Mouse (Mus musculus): ENCODE results near the gene Med26. TPM values are rescaled to one million over a fixed set of nuclear protein-coding genes. Genes with fewer than 3 reads are reported as not detected.
A peak's percentile ranks its signal among the peaks of the same experiment; 100 is the strongest.

Med26 gene
- polyA plus RNA-seq, 1 experiment from 2014 or later: 11.4 TPM

DNA sequence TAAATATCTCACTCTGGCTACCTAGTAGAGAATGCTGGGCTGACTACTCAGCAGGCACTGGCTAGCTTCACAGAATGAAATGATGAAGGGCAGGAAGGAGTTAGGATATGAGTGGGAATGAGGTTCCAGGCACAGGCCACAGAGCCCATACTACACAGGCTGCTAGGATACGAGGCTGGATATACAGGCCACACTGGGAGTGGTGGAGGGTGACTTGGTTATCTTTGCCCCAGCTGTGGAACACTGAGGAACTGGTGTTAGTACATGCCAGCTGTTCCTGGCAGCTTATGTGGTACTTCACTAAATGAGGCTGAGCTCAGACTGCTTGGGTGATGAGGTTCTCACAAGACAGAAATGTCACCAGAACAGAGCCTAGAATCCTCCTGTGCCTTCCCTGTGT, 34.9 kb downstream of the Med26 start:
- Histone ChIP-seq H3K9ac (replicated peaks; ENCODE audit: low read depth, low read length) (no peak overlapping the region), H3K9me3 (ENCODE audit: control insufficient read depth, low read length) (no peaks in the 10 kb centered on the region), H3K27me3 (ENCODE audit: control insufficient read depth, insufficient read depth, low read length) (no peaks in the 10 kb centered on the region), H3K4me3 (ENCODE audit: low read depth, low read length) (no peak overlapping the region), H3K4me2 (ENCODE audit: low read depth, low read length) (no peak overlapping the region), H3K4me1 (ENCODE audit: control insufficient read depth, insufficient read depth, low read length) (no peaks in the 10 kb centered on the region), H3K36me3 (ENCODE audit: control insufficient read depth, insufficient read depth, low read length) (no peaks in the 10 kb centered on the region), H3K27ac (ENCODE audit: low read depth, low read length) (no peak overlapping the region)
- WGBS: 91% methylated on average over 1 of the region's 1 CpGs
- ATAC-seq (ENCODE audit: low read depth): no peak

DNA sequence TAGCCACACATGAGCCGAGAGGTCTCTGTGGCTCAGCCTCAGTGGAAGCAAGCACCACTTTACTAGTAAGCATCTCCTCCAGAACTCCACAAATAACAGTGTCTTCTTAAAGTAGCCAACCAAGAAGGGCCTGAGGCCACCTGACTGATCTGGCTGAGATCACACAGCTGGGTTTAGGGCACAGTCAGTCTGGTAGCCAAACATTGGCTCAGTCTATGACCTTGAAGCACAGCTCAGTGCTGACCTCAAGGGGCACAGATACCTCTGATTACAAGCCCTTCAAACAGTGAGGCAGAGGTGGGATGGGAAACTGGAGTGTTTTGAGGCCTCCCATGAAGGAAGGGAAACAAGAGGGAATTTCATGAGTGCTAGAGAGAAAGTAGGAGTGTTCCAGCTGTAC, 35.4 kb downstream of the Med26 start:
- 86% methylated on average over 1 of the region's 1 CpGs for WGBS
- no peaks in the 10 kb centered on the region for H3K9me3 ChIP-seq (ENCODE audit: control insufficient read depth, low read length)
- H3K4me3 ChIP-seq (ENCODE audit: low read depth, low read length): no peak overlapping the region
- H3K36me3 ChIP-seq (ENCODE audit: control insufficient read depth, insufficient read depth, low read length): no peaks in the 10 kb centered on the region
- H3K27ac ChIP-seq (ENCODE audit: low read depth, low read length): no peak overlapping the region
- H3K27me3 ChIP-seq (ENCODE audit: control insufficient read depth, insufficient read depth, low read length): no peaks in the 10 kb centered on the region
- no peaks in the 10 kb centered on the region for H3K4me1 ChIP-seq (ENCODE audit: control insufficient read depth, insufficient read depth, low read length)
- no peak for ATAC-seq (ENCODE audit: low read depth)
- no peak overlapping the region for H3K4me2 ChIP-seq (ENCODE audit: low read depth, low read length)
- H3K9ac ChIP-seq (replicated peaks; ENCODE audit: low read depth, low read length): no peak overlapping the region

DNA sequence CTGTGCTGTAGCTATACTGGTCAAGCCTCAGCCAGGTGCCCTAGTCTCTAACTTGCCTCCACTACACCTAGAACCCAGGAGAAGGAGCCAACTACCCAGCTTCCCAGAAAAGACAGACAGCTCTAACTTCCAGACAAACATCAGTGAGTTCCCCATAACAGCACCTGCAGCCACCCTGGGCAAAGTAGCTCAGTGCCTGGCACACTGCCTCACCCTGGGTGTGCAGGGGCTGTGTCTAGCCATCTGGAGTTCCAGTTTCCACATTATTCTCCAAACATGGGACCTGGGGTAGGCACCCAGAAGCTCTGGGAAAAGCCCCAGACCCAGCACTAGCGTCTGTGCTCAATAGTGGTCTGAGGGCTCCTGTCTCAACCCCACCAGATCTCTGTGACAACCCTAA, 40.6 kb downstream of the Med26 start:
- no peak overlapping the region for H3K27ac ChIP-seq (ENCODE audit: low read depth, low read length)
- whole genome bisulfite sequencing: 88% methylated on average over 1 of the region's 1 CpGs

DNA sequence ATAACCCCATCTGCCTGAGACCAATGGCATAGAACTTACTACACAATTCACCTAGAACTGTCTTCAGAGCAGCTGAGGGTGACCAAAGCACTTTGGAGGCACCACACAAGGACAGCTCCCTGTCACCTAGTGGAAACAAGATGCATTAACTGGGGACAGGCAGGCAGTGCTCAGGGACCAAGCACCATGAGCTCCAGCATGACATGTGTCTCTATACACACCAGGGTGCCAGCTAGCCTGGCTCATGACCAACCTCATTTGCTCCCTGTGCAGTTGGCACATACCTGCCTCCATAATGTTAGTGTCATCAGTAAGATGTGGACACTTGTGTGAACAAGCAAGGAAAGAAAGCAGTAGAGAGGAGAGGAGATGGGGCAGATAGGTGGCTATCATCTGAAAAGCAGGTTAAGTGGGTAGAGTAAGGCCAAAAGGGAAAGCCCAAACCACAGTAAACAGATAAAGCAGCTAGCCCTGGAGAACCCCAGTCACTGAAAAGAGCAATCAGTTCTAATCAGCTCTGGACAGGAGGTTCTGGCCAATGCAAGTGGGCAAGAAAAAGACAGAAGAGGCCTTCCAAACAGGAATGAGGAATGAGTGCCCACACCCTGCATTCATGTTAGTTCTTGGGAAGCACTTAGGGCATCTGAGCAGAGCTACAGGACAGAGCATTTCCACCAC, 43.3 kb downstream of the Med26 start:
- H3K4me1 ChIP-seq (ENCODE audit: control insufficient read depth, insufficient read depth, low read length): peaks cover 6% of the 10 kb centered on the region; the same call in 1 of the 2 replicates
- no peaks in the 10 kb centered on the region for H3K9me3 ChIP-seq (ENCODE audit: control insufficient read depth, low read length)
- no peaks in the 10 kb centered on the region for H3K36me3 ChIP-seq (ENCODE audit: control insufficient read depth, insufficient read depth, low read length)
- ATAC-seq (ENCODE audit: low read depth): no peak
- H3K4me3 ChIP-seq (ENCODE audit: low read depth, low read length): no peak overlapping the region
- H3K27ac ChIP-seq (ENCODE audit: low read depth, low read length): no peak overlapping the region
- no peak overlapping the region for H3K4me2 ChIP-seq (ENCODE audit: low read depth, low read length)
- H3K27me3 ChIP-seq (ENCODE audit: control insufficient read depth, insufficient read depth, low read length): no peaks in the 10 kb centered on the region
- no peak overlapping the region for H3K9ac ChIP-seq (replicated peaks; ENCODE audit: low read depth, low read length)

More for the DNA sequence above, 40.6 kb downstream of the Med26 start:
- no peak for ATAC-seq (ENCODE audit: low read depth)
- Histone ChIP-seq H3K36me3 (ENCODE audit: control insufficient read depth, insufficient read depth, low read length) (no peaks in the 10 kb centered on the region), H3K27me3 (ENCODE audit: control insufficient read depth, insufficient read depth, low read length) (no peaks in the 10 kb centered on the region), H3K4me3 (ENCODE audit: low read depth, low read length) (no peak overlapping the region), H3K4me1 (ENCODE audit: control insufficient read depth, insufficient read depth, low read length) (peaks cover 6% of the 10 kb centered on the region; the same call in 1 of the 2 replicates), H3K9ac (replicated peaks; ENCODE audit: low read depth, low read length) (0 out of 2 replicates have a peak overlapping the region, but pooled peaks have one; percentile 2), H3K9me3 (ENCODE audit: control insufficient read depth, low read length) (no peaks in the 10 kb centered on the region), H3K4me2 (ENCODE audit: low read depth, low read length) (no peak overlapping the region)

DNA sequence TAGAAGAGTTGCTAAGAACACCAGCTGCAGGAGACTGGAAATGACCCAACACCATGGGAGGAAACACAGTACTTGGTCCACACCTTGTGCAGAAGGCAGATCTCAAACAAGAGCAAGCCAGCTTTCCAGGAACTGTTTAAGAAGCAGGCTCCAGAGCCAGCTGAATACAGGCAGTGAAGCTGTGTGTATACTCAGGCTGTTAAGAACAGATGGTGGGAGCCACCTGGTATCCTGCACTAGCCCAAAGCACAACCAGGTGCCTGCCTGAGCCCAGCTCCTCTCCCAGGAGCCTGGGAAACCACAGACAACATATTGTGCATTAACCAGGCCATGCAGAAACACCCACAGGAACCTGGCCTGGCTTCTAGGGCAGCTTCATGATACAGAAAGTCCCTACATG, 43.9 kb downstream of the Med26 start:
- H3K4me2 ChIP-seq (ENCODE audit: low read depth, low read length): no peak overlapping the region
- ATAC-seq (ENCODE audit: low read depth): peak; percentile 24; the same call in 1 of the 2 replicates
- H3K27ac ChIP-seq (ENCODE audit: low read depth, low read length): no peak overlapping the region
- H3K9ac ChIP-seq (replicated peaks; ENCODE audit: low read depth, low read length): no peak overlapping the region
- H3K27me3 ChIP-seq (ENCODE audit: control insufficient read depth, insufficient read depth, low read length): no peaks in the 10 kb centered on the region
- H3K9me3 ChIP-seq (ENCODE audit: control insufficient read depth, low read length): no peaks in the 10 kb centered on the region
- H3K36me3 ChIP-seq (ENCODE audit: control insufficient read depth, insufficient read depth, low read length): no peaks in the 10 kb centered on the region
- no peak overlapping the region for H3K4me3 ChIP-seq (ENCODE audit: low read depth, low read length)
- peaks cover 6% of the 10 kb centered on the region; the same call in 1 of the 2 replicates for H3K4me1 ChIP-seq (ENCODE audit: control insufficient read depth, insufficient read depth, low read length)

DNA sequence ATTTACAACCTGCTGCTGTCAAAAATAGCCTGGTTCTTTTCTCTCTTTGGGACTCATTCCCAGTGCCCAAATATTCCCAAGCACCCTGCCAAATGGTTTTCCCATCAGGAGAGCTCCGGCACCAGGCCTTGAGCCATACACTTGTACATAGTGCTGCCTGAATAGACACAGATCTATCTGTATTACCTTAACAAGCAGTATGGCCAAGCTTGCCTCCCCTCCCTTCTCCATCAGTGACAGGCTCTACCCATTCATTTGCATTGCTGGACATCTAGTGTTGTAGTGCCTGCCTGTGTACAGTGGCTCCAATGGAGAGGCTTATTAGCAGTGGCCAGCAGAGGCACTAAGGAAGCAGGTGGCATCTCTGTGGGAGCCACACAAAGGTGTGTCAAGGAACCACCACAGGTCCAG, 47.5 kb downstream of the Med26 start:
- Histone ChIP-seq H3K9ac (replicated peaks; ENCODE audit: low read depth, low read length) (no peak overlapping the region), H3K36me3 (ENCODE audit: control insufficient read depth, insufficient read depth, low read length) (peaks cover 10% of the 10 kb centered on the region; the same call in 1 of the 2 replicates), H3K27ac (ENCODE audit: low read depth, low read length) (no peak overlapping the region), H3K4me3 (ENCODE audit: low read depth, low read length) (no peak overlapping the region), H3K4me2 (ENCODE audit: low read depth, low read length) (no peak overlapping the region), H3K4me1 (ENCODE audit: control insufficient read depth, insufficient read depth, low read length) (peaks cover 6% of the 10 kb centered on the region; the same call in 1 of the 2 replicates), H3K27me3 (ENCODE audit: control insufficient read depth, insufficient read depth, low read length) (no peaks in the 10 kb centered on the region), H3K9me3 (ENCODE audit: control insufficient read depth, low read length) (no peaks in the 10 kb centered on the region)
- WGBS: 95% methylated on average over 1 of the region's 1 CpGs
- ATAC-seq (ENCODE audit: low read depth): no peak

DNA sequence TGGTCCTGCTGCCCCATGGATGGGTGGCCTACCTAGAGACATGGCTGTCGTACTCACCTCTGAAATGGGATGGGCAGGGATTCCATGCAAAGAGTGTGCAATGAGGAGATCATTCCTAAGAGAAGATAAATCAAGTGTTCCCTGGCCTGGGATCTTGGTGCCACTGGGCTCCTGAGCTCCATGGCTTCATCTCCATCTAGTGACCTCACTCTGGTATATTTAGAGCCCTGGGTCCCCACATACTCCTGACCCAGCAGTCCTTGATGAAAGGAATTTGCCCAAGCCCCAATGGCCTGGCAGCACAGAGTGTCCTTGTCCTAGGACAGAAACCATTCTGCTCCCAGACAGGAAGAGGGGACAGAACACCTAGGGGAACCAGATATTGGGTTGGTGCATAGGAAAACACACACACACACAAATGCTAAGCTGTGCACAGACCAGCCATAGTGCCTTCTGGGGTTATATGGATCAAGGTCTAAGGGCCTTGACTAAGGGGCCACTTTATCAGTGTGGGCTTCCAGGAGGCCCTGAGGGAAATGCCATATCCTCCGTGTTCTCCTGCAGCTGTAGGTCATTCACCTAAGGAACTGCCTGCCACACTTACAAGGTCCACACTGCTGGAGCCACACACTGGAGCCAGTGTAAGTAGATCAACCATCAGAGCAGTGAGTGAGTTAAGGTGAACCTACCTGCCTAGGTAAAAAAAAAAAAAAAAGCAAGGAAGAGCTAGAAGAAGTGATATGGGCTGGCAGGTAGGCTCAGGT, 48.4 kb downstream of the Med26 start:
- Histone ChIP-seq H3K4me1 (ENCODE audit: control insufficient read depth, insufficient read depth, low read length) (peaks cover 5% of the 10 kb centered on the region; the same call in 1 of the 2 replicates), H3K27me3 (ENCODE audit: control insufficient read depth, insufficient read depth, low read length) (no peaks in the 10 kb centered on the region), H3K36me3 (ENCODE audit: control insufficient read depth, insufficient read depth, low read length) (peaks cover 18% of the 10 kb centered on the region), H3K9ac (replicated peaks; ENCODE audit: low read depth, low read length) (no peak overlapping the region), H3K9me3 (ENCODE audit: control insufficient read depth, low read length) (no peaks in the 10 kb centered on the region), H3K4me3 (ENCODE audit: low read depth, low read length) (no peak overlapping the region), H3K4me2 (ENCODE audit: low read depth, low read length) (no peak overlapping the region), H3K27ac (ENCODE audit: low read depth, low read length) (no peak overlapping the region)
- no peak for ATAC-seq (ENCODE audit: low read depth)
- WGBS: 91% methylated on average over 2 of the region's 2 CpGs

DNA sequence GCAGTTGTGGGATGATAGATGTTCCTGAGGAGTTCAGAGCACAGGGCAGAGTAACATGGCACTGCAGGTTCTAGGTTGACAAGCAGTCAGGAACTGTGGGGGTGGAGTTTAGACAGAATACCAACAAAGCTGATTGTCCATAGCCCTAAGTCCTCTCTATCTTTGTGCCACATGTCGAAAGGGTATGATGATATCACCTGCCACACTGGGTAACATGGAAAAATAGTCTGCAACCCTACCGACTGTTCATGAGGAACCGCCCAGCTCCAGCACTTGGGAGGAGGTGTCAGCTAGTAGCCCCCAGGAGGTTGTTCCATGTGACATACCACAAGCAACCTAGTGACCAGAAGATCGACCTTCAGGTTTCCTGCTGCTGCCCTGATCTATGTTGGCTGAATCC, 49.5 kb downstream of the Med26 start:
- Histone ChIP-seq H3K9me3 (ENCODE audit: control insufficient read depth, low read length) (no peaks in the 10 kb centered on the region), H3K9ac (replicated peaks; ENCODE audit: low read depth, low read length) (no peak overlapping the region), H3K36me3 (ENCODE audit: control insufficient read depth, insufficient read depth, low read length) (peaks cover 18% of the 10 kb centered on the region), H3K27ac (ENCODE audit: low read depth, low read length) (no peak overlapping the region), H3K4me3 (ENCODE audit: low read depth, low read length) (no peak overlapping the region), H3K27me3 (ENCODE audit: control insufficient read depth, insufficient read depth, low read length) (no peaks in the 10 kb centered on the region), H3K4me1 (ENCODE audit: control insufficient read depth, insufficient read depth, low read length) (peaks cover 7% of the 10 kb centered on the region), H3K4me2 (ENCODE audit: low read depth, low read length) (no peak overlapping the region)
- ATAC-seq (ENCODE audit: low read depth): no peak
- 94% methylated on average over 4 of the region's 4 CpGs for WGBS

DNA sequence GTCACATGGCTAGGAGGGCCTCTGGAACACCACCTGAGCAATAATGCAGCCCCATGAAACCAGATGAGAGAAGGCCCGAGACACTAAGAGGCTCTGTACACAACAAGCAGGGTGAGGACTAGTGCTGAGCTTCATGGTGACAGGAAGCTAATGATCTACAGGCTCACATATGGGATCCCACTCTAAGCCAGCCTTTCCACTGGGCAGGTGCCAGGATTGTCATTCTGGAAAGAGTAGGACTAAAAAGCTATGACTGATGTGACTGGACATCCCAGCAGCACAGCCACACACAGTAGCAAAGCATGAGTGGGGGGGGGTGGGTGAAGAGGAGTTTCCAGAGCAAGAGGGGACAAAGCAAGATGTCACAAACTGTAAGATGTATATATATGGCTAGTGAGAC, 50.2 kb downstream of the Med26 start:
- ATAC-seq (ENCODE audit: low read depth): no peak
- H3K4me1 ChIP-seq (ENCODE audit: control insufficient read depth, insufficient read depth, low read length): peaks cover 10% of the 10 kb centered on the region
- no peaks in the 10 kb centered on the region for H3K9me3 ChIP-seq (ENCODE audit: control insufficient read depth, low read length)
- no peaks in the 10 kb centered on the region for H3K27me3 ChIP-seq (ENCODE audit: control insufficient read depth, insufficient read depth, low read length)
- H3K9ac ChIP-seq (replicated peaks; ENCODE audit: low read depth, low read length): no peak overlapping the region
- no peak overlapping the region for H3K27ac ChIP-seq (ENCODE audit: low read depth, low read length)
- WGBS: 91% methylated on average over 1 of the region's 1 CpGs
- H3K4me3 ChIP-seq (ENCODE audit: low read depth, low read length): no peak overlapping the region
- H3K4me2 ChIP-seq (ENCODE audit: low read depth, low read length): no peak overlapping the region
- peaks cover 18% of the 10 kb centered on the region for H3K36me3 ChIP-seq (ENCODE audit: control insufficient read depth, insufficient read depth, low read length)

Measured in neural tube, embryonic 14.5 days (tissue).